In genomic region chr11:6292988-6293349, GRCm38 (mm10) we compare ENCODE assay signal across 8 mouse cellular contexts. TPM values are rescaled to one million over a fixed set of nuclear protein-coding genes. Genes with fewer than 3 reads are reported as not detected.
DNase-seq lines count a peak whose midpoint lies in the region; ATAC-seq lines count a peak whose summit lies in the region.

No protein-coding gene starts in this region.

- ATAC-seq in heart, embryonic 16.5 days (replicated peaks; ENCODE audit: extremely low read depth, insufficient read depth, low FRiP score), result no peak
- ATAC-seq in hindbrain, embryonic 14.5 days (ENCODE audit: low FRiP score), result no peak
- ATAC-seq in midbrain, embryonic 12.5 days (ENCODE audit: low FRiP score, low read depth), result no peak

- peak overlapping the region; percentile 83 for H3K4me2 ChIP-seq in heart, embryonic 16.5 days (ENCODE audit: low read depth, low read length)
- H3K4me2 ChIP-seq in hindbrain, embryonic 14.5 days (replicated peaks), result peak overlapping the region; percentile 79
- peak overlapping the region; percentile 89 for H3K4me2 ChIP-seq in midbrain, embryonic 12.5 days (replicated peaks)

- no peak for DNase-seq in heart, adult 8-10 months (ENCODE audit: low spot score)
- DNase-seq in hindbrain, embryonic 14.5 days (ENCODE audit: low spot score), result no peak
- no peak for DNase-seq in adrenal gland, postnatal 4 days (ENCODE audit: low spot score in 2 of 2)
- DNase-seq in adrenal gland, adult 18-20 months (ENCODE audit: low spot score in 2 of 2), result no peak
- DNase-seq in gastrocnemius, postnatal 4 days (ENCODE audit: low spot score in 2 of 2), result no peak

- no peaks in the 10 kb centered on the region for H3K9me3 ChIP-seq in heart, embryonic 16.5 days (replicated peaks; ENCODE audit: control insufficient read depth, low read length)
- H3K9me3 ChIP-seq in hindbrain, embryonic 14.5 days (ENCODE audit: control insufficient read depth, low read length), result no peaks in the 10 kb centered on the region
- H3K9me3 ChIP-seq in midbrain, embryonic 12.5 days, result no peaks in the 10 kb centered on the region

- 82% methylated on average over 4 of the region's 4 CpGs for WGBS in heart, embryonic 16.5 days
- 98% methylated on average over 4 of the region's 4 CpGs for WGBS in hindbrain, embryonic 14.5 days
- WGBS in midbrain, embryonic 12.5 days, result 94% methylated on average over 4 of the region's 4 CpGs

- no peaks in the 10 kb centered on the region for H3K27me3 ChIP-seq in heart, embryonic 16.5 days (ENCODE audit: control insufficient read depth, insufficient read depth, low read length)
- no peaks in the 10 kb centered on the region for H3K27me3 ChIP-seq in hindbrain, embryonic 14.5 days (ENCODE audit: control insufficient read depth, insufficient read depth, low read length)
- peaks cover 4% of the 10 kb centered on the region; the same call in 1 of the 2 replicates for H3K27me3 ChIP-seq in midbrain, embryonic 12.5 days

- H3K27ac ChIP-seq in heart, embryonic 16.5 days (ENCODE audit: low read length), result peak overlapping the region; percentile 98
- H3K27ac ChIP-seq in brown adipose tissue, adult 24 weeks (replicated peaks; ENCODE audit: low read depth, low read length), result peak overlapping the region; percentile 98
- peak overlapping the region; percentile 92 for H3K27ac ChIP-seq in hindbrain, embryonic 14.5 days
- no peak overlapping the region for H3K27ac ChIP-seq in midbrain, embryonic 12.5 days (replicated peaks)

- H3K4me1 ChIP-seq in heart, embryonic 16.5 days (ENCODE audit: control insufficient read depth, insufficient read depth, low read length), result peaks cover 8% of the 10 kb centered on the region
- peaks cover 12% of the 10 kb centered on the region for H3K4me1 ChIP-seq in brown adipose tissue, adult 24 weeks (ENCODE audit: control insufficient read depth, insufficient read depth, insufficient read length, low read length)
- peaks cover 11% of the 10 kb centered on the region for H3K4me1 ChIP-seq in hindbrain, embryonic 14.5 days (replicated peaks; ENCODE audit: control insufficient read depth, insufficient read depth, low read length)
- peaks cover 11% of the 10 kb centered on the region for H3K4me1 ChIP-seq in midbrain, embryonic 12.5 days

- peak overlapping the region; percentile 88 for H3K9ac ChIP-seq in heart, embryonic 16.5 days (ENCODE audit: low read length)
- H3K9ac ChIP-seq in hindbrain, embryonic 14.5 days, result peak overlapping the region; percentile 77; the same call in 1 of the 2 replicates
- H3K9ac ChIP-seq in midbrain, embryonic 12.5 days (replicated peaks), result no peak overlapping the region

- H3K36me3 ChIP-seq in heart, embryonic 16.5 days (ENCODE audit: control insufficient read depth, insufficient read depth), result peaks cover 10% of the 10 kb centered on the region
- H3K36me3 ChIP-seq in hindbrain, embryonic 14.5 days (replicated peaks; ENCODE audit: control insufficient read depth, insufficient read depth), result peaks cover 12% of the 10 kb centered on the region
- H3K36me3 ChIP-seq in midbrain, embryonic 12.5 days, result peaks cover 12% of the 10 kb centered on the region

- H3K4me3 ChIP-seq in heart, embryonic 16.5 days (ENCODE audit: low read length), result peak overlapping the region; percentile 71
- H3K4me3 ChIP-seq in brown adipose tissue, adult 24 weeks (ENCODE audit: insufficient read depth, low read depth, low read length), result peak overlapping the region; percentile 94
- H3K4me3 ChIP-seq in hindbrain, embryonic 14.5 days (replicated peaks; ENCODE audit: low read length), result peak overlapping the region; percentile 87; the same call in 1 of the 2 replicates
- H3K4me3 ChIP-seq in midbrain, embryonic 12.5 days, result peak overlapping the region; percentile 81

RNA-seq across cellular contexts. Expression of gene Ogdh, which starts 1.5 kb away (rescaled TPM):
- 316 and 340 TPM in 2 replicates for polyA plus RNA-seq in heart, embryonic 16.5 days (2015; fragmentation: Nextera tagmentation; extraction: Ambion mirVana)
- total RNA-seq in heart, adult 8-10 months (2022), result 1,000 to 10,000 TPM; 1,901 to 2,083 (median 1,945) TPM
- polyA plus RNA-seq in brown adipose tissue, adult 24 weeks (2012; ENCODE audit: insufficient read depth, insufficient read length, missing spikeins), result 1,179 and 1,285 TPM in 2 replicates
- 123 and 130 TPM in 2 replicates for polyA plus RNA-seq in hindbrain, embryonic 14.5 days (2014; fragmentation: Nextera tagmentation; extraction: Ambion mirVana)
- polyA plus RNA-seq in midbrain, embryonic 12.5 days (2016; fragmentation: Nextera tagmentation; extraction: Ambion mirVana), result 92.4 and 98.3 TPM in 2 replicates
- total RNA-seq in adrenal gland, postnatal 4 days (2021), result 100 to 1,000 TPM; 315 to 321 TPM
- 100 to 1,000 TPM; 633 to 799 TPM for total RNA-seq in adrenal gland, adult 18-20 months (2021)
- total RNA-seq in gastrocnemius, postnatal 4 days (2021), result 100 to 1,000 TPM; 340 to 351 TPM

RNA-seq across cellular contexts. Expression of gene Tmed4, which starts 18.3 kb away (rescaled TPM):
- 85.5 and 87.2 TPM in 2 replicates for polyA plus RNA-seq in heart, embryonic 16.5 days (2015; fragmentation: Nextera tagmentation; extraction: Ambion mirVana)
- 100 to 1,000 TPM in 2 of 4 experiments, 10 to 100 TPM in 2; 96.9 to 111 (median 102) TPM for total RNA-seq in heart, adult 8-10 months (2022)
- 47.2 and 47.6 TPM in 2 replicates for polyA plus RNA-seq in brown adipose tissue, adult 24 weeks (2012; ENCODE audit: insufficient read depth, insufficient read length, missing spikeins)
- polyA plus RNA-seq in hindbrain, embryonic 14.5 days (2014; fragmentation: Nextera tagmentation; extraction: Ambion mirVana), result 117 and 121 TPM in 2 replicates
- polyA plus RNA-seq in midbrain, embryonic 12.5 days (2016; fragmentation: Nextera tagmentation; extraction: Ambion mirVana), result 150 and 153 TPM in 2 replicates
- total RNA-seq in adrenal gland, postnatal 4 days (2021), result 100 to 1,000 TPM; 105 to 112 TPM
- 100 to 1,000 TPM; 107 to 112 TPM for total RNA-seq in adrenal gland, adult 18-20 months (2021)
- total RNA-seq in gastrocnemius, postnatal 4 days (2021), result 10 to 100 TPM; 70.1 to 72.9 TPM

RNA-seq across cellular contexts. Expression of gene Ddx56, which starts 25.4 kb away (rescaled TPM):
- polyA plus RNA-seq in heart, embryonic 16.5 days (2015; fragmentation: Nextera tagmentation; extraction: Ambion mirVana), result 54.1 and 57.9 TPM in 2 replicates
- 10 to 100 TPM; 22.6 to 23.5 (median 23.0) TPM for total RNA-seq in heart, adult 8-10 months (2022)
- 13.0 and 14.2 TPM in 2 replicates for polyA plus RNA-seq in brown adipose tissue, adult 24 weeks (2012; ENCODE audit: insufficient read depth, insufficient read length, missing spikeins)
- polyA plus RNA-seq in hindbrain, embryonic 14.5 days (2014; fragmentation: Nextera tagmentation; extraction: Ambion mirVana), result 68.1 and 69.9 TPM in 2 replicates
- 92.0 and 93.7 TPM in 2 replicates for polyA plus RNA-seq in midbrain, embryonic 12.5 days (2016; fragmentation: Nextera tagmentation; extraction: Ambion mirVana)
- 10 to 100 TPM; 69.1 to 70.1 TPM for total RNA-seq in adrenal gland, postnatal 4 days (2021)
- 10 to 100 TPM; 48.2 to 52.5 TPM for total RNA-seq in adrenal gland, adult 18-20 months (2021)
- 10 to 100 TPM; 35.1 to 40.9 TPM for total RNA-seq in gastrocnemius, postnatal 4 days (2021)
